In the genomic region with DNA sequence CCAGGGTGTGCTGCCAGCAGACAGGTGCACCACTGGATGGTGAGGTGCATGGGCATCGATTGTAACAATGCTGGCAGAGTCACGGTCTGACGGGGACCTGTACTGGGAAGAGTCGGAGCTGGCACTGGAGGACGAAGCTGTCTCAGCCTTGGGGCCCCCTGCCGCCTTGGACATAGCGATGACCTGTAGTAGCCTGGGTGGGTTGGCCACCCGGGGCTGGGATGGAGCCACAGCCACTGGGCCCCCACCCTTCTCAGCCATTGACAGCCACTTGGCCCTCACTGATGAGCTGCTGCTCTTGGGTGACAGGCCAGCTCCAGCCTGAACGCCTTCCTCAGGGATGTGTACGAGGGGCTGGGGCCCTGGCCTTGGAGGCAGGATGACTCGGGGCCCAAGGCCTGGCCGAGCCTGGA, we compare ENCODE assay signal across 9 mouse cellular contexts. TPM values are rescaled to one million over a fixed set of nuclear protein-coding genes. Genes with fewer than 3 reads are reported as not detected.
A peak's percentile ranks its signal among the peaks of the same experiment; 100 is the strongest.
DNase-seq lines count a peak whose midpoint lies in the region; ATAC-seq lines count a peak whose summit lies in the region.
"Had no signal": no experiment of that assay in that cellular context is flagged by ENCODE, and none has a peak within 500 bp of the region (broad histone marks: within the 10 kb centered on the region; RNA-seq: fewer than 3 reads in every experiment).

No protein-coding gene starts in this region.

- no peak overlapping the region for H3K9ac ChIP-seq in forebrain, embryonic 15.5 days (replicated peaks)
- H3K9ac ChIP-seq in liver, embryonic 15.5 days, result no peak overlapping the region

- no peak overlapping the region for H3K4me3 ChIP-seq in forebrain, embryonic 15.5 days
- H3K4me3 ChIP-seq in liver, embryonic 15.5 days (replicated peaks), result no peak overlapping the region

- ATAC-seq in forebrain, embryonic 15.5 days (replicated peaks), result peak; percentile 9; the same call in 1 of the 2 replicates
- 0 out of 2 replicates have a peak, but pooled peaks have one; percentile 6 for ATAC-seq in liver, embryonic 15.5 days (ENCODE audit: insufficient read depth)

- H3K36me3 ChIP-seq in forebrain, embryonic 15.5 days, result peaks cover 78% of the 10 kb centered on the region
- peaks cover 50% of the 10 kb centered on the region for H3K36me3 ChIP-seq in liver, embryonic 15.5 days (replicated peaks)

- no peak overlapping the region for H3K4me2 ChIP-seq in forebrain, embryonic 15.5 days (replicated peaks)
- no peak overlapping the region for H3K4me2 ChIP-seq in liver, embryonic 15.5 days

- H3K27ac ChIP-seq in forebrain, embryonic 15.5 days (replicated peaks), result peak overlapping the region; percentile 46
- H3K27ac ChIP-seq in liver, embryonic 15.5 days (replicated peaks), result no peak overlapping the region

- DNase-seq in embryo, embryonic 11 days, result peak; percentile 20
- no peak for DNase-seq in embryo, embryonic 9.5 days (ENCODE audit: extremely low spot score)
- peak; percentile 20 for DNase-seq in 3T3-L1 (ENCODE audit: low read depth, low spot score)
- no peak for DNase-seq in MN1 (ENCODE audit: low spot score)
- DNase-seq in spleen, postnatal 10 days (ENCODE audit: low spot score in 2 of 2), result no peak
- DNase-seq in embryo, embryonic 10.5 days (ENCODE audit: low spot score), result no peak

- no peaks in the 10 kb centered on the region for H3K27me3 ChIP-seq in forebrain, embryonic 15.5 days
- H3K27me3 ChIP-seq in liver, embryonic 15.5 days, result no peaks in the 10 kb centered on the region

- no peaks in the 10 kb centered on the region for H3K9me3 ChIP-seq in forebrain, embryonic 15.5 days
- no peaks in the 10 kb centered on the region for H3K9me3 ChIP-seq in liver, embryonic 15.5 days (replicated peaks)

- H3K4me1 ChIP-seq in forebrain, embryonic 15.5 days, result peaks cover 36% of the 10 kb centered on the region
- H3K4me1 ChIP-seq in liver, embryonic 15.5 days (replicated peaks), result peaks cover 8% of the 10 kb centered on the region

- WGBS in forebrain, embryonic 15.5 days, result 68% methylated on average over 12 of the region's 12 CpGs
- 62% methylated on average over 12 of the region's 12 CpGs for WGBS in liver, embryonic 15.5 days (ENCODE audit: insufficient replicate concordance)

RNA-seq across cellular contexts. Expression of a gene that starts 9.1 kb away (rescaled TPM):
- 13.5 and 15.0 TPM in 2 replicates for polyA plus RNA-seq in forebrain, embryonic 15.5 days (2015; fragmentation: Nextera tagmentation; extraction: Ambion mirVana)
- polyA plus RNA-seq in liver, embryonic 15.5 days (2015; fragmentation: Nextera tagmentation; extraction: Ambion mirVana), result 112 and 131 TPM in 2 replicates

RNA-seq across cellular contexts. Expression of a gene that starts 9.2 kb away (rescaled TPM):
- 405 and 410 TPM in 2 replicates for polyA plus RNA-seq in forebrain, embryonic 15.5 days (2015; fragmentation: Nextera tagmentation; extraction: Ambion mirVana)
- polyA plus RNA-seq in liver, embryonic 15.5 days (2015; fragmentation: Nextera tagmentation; extraction: Ambion mirVana), result 5.8 and 6.1 TPM in 2 replicates

RNA-seq across cellular contexts. Expression of a gene that starts 11.0 kb away (rescaled TPM):
- 108 and 120 TPM in 2 replicates for polyA plus RNA-seq in forebrain, embryonic 15.5 days (2015; fragmentation: Nextera tagmentation; extraction: Ambion mirVana)
- polyA plus RNA-seq in liver, embryonic 15.5 days (2015; fragmentation: Nextera tagmentation; extraction: Ambion mirVana), result 120 and 133 TPM in 2 replicates

RNA-seq across cellular contexts. Expression of a gene that starts 20.9 kb away (rescaled TPM):
- 0.19 TPM in 1 of 2 replicates, not detected in the other for polyA plus RNA-seq in forebrain, embryonic 15.5 days (2015; fragmentation: Nextera tagmentation; extraction: Ambion mirVana)
- polyA plus RNA-seq in liver, embryonic 15.5 days (2015; fragmentation: Nextera tagmentation; extraction: Ambion mirVana), result 211 and 227 TPM in 2 replicates

RNA-seq across cellular contexts. Expression of a gene that starts 25.5 kb away (rescaled TPM):
- polyA plus RNA-seq in forebrain, embryonic 15.5 days (2015; fragmentation: Nextera tagmentation; extraction: Ambion mirVana), result not detected in 2 replicates
- polyA plus RNA-seq in liver, embryonic 15.5 days (2015; fragmentation: Nextera tagmentation; extraction: Ambion mirVana), result not detected in 2 replicates
- polyA plus RNA-seq: liver, embryonic 16.5 days had no signal

Comparison
In these comparisons a context has a peak if more than half of its experiments do, and no peak if none do; other contexts are left out.
1. DNase-seq: peak in embryo, embryonic 11 days (single experiment) and 3T3-L1 (single experiment); none in embryo, embryonic 9.5 days (single experiment), MN1 (single experiment), spleen, postnatal 10 days (0 of 2) and embryo, embryonic 10.5 days (single experiment).
2. RNA of a gene that starts 9.2 kb away (polyA plus RNA-seq): 405 to 410 TPM in forebrain, embryonic 15.5 days; 5.8 to 6.1 TPM in liver, embryonic 15.5 days; every median in the first group is over 10 times any median in the second.